Mouse (Mus musculus) olfactory bulb, adult 2 months (tissue): ENCODE data around the gene Gm5414.

ENCODE experiments used
- CTCF ChIP-seq: fragments of 200-500 bp; IDR thresholded peaks from 2 replicates; pipeline ENCODE4 v1.5.1; 2012; ENCODE audit warnings: low read depth, mild to moderate bottlenecking, low read length, moderate library complexity; ENCODE audit not compliant: insufficient read depth
- POLR2A ChIP-seq: fragments of 200-500 bp; IDR thresholded peaks from 2 replicates; pipeline ENCODE4 v1.6.1; 2012; ENCODE audit warnings: mild to moderate bottlenecking, low read depth, low read length, moderate library complexity; ENCODE audit not compliant: insufficient read depth

- TF ChIP-seq CTCF, result no peak
- no peak for TF ChIP-seq POLR2A
Observed at GRCm38 (mm10) chr15:101575506-101575905, 52.5 kb downstream of the Gm5414 start.
